Mouse (Mus musculus): ENCODE results near the gene H2al2c.
"Not testable (repeated sequence)": the region's sequence is repeated elsewhere in the genome, so short reads cannot be mapped to it uniquely, and the experiment has no call there.

The H2al2c gene

DNA sequence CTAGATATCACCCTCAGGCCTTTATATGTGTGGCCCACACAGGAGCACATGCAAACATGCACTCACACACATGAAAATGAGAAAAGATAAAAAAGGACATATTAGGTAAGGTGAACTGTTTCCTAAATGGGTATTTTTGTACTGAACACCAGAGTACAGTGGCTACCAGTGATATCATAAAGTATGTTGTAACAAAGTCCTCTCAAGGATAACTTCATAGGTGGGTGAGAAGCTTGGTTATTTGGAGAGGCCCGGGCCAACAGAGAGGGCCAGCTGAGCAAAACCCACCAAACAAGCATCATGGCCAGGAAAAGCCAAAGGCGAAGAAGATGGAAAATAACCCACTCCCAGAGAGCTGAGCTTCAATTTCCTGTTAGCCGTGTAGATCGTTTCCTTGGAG, at the start of gene H2al2c:
Gene H2al2c, plus strand, starts transcription at position 301 of the 400 bp plus-strand sequence.
- not testable (repeated sequence) for DNase-seq (ENCODE audit: low spot score in 2 of 2)

Measured in urinary bladder, postnatal 4 days (tissue).